Mouse (Mus musculus) granulocyte monocyte progenitor cell, adult 5-6 weeks (primary cell): ENCODE results near the gene Maml3. TPM values are rescaled to one million over a fixed set of nuclear protein-coding genes. Genes with fewer than 3 reads are reported as not detected.

Source experiments
- ATAC-seq: replicated peaks from 2 replicates; pipeline ENCODE4 v1.8.0; 2016; ENCODE audit warnings: mild to moderate bottlenecking, moderate TSS enrichment, inconsistent platforms; ENCODE audit not compliant: poor library complexity, severe bottlenecking
- total RNA-seq, 2 experiments: library from RNA; stranded (forward) in 1 of 2; stranded (reverse) in 1 of 2; fragments of 200-712, 200-1000 nt in 1 of 2; fragments of >200 nt in 1 of 2; fragmentation: Nextera tagmentation in 1 of 2; gene quantifications; 2 replicates each; pipeline ENCODE4 v1.2.3; 2014 to 2017

The Maml3 gene
- total RNA-seq, 2 experiments from 2014 or later, result 4.9 to 12.3 TPM

- ATAC-seq, result peak; percentile 65
These were observed 452.2 kb downstream of the Maml3 start for GRCm38 (mm10) chr3:51652701-51653100.

- ATAC-seq, result peak; percentile 26; the same call in 1 of the 2 replicates
These were observed 452.6 kb downstream of the Maml3 start for GRCm38 (mm10) chr3:51652292-51652691.

GRCm38 (mm10) chr3:51651149-51651548 is 453.7 kb downstream of the Maml3 start:
- no peak for ATAC-seq

GRCm38 (mm10) chr3:51649986-51650385 is 454.9 kb downstream of the Maml3 start:
- no peak for ATAC-seq

- no peak for ATAC-seq
These were observed 455.4 kb downstream of the Maml3 start for GRCm38 (mm10) chr3:51649426-51649825.

GRCm38 (mm10) chr3:51648037-51648664 is 456.7 kb downstream of the Maml3 start:
- peak; percentile 73 for ATAC-seq

- no peak for ATAC-seq
These were observed 457.5 kb downstream of the Maml3 start for GRCm38 (mm10) chr3:51647356-51647755.

- ATAC-seq, result no peak
These were observed 458.6 kb downstream of the Maml3 start for GRCm38 (mm10) chr3:51646301-51646700.

DNA sequence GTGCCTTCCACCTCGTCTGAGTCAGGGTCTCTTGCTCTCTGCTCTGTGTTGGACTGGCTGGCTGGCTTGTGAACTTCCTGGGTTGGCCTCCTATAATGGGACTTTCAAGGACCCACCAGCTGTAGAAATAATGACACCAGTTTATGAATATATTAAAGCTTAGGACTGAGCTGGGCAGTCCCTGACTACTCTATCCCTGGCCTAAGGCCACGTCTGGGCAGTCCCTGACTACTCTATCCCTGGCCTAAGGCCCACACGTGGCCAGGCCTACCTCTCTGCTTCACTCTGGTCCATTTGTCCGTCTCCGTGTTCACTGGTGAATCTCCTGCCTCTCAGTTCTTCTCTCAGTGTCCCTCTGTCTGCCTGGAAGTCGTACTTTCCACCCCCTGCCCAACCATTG is 459.4 kb downstream of the Maml3 start:
- no peak for ATAC-seq

- no peak for ATAC-seq
These were observed 466.6 kb downstream of the Maml3 start for GRCm38 (mm10) chr3:51638260-51638659.

DNA sequence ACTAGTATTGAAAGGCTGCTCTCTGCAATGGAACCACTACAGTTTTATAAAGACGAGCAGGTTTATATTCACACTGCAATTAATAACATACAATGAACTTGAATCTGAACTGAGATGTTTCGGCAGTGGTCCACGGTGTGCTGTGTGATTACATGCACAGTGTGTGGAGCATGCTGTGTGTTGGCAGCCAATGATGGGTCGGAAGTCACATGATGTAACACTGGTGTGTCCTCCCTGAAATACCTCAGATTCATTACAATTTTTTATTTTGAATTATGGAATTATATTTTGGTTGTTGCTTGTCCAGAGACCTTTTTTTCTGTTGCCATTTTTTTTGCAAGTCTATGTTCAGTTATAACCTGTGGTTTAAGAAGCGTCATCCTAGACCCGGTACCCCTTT is 467.6 kb downstream of the Maml3 start:
- ATAC-seq, result no peak

DNA sequence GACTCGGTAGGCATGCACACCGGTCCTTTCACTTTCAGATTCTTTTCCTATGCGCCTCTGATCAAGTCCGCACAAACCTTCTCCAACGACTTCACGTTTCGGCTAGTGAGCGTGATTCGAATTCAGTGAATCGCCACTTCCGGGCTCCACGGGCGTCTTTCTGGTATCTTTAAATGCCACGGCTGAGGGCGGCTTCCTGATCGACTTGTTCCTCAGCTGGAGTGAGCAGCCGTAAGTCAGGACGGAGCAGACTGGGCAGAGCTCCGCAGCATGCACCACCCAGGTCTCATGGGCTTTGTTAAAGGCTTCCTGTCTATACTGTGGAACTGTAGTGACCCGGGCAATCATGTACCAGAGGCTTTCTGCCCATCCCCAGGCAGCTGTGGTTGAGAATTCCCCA is 468.2 kb downstream of the Maml3 start:
- ATAC-seq, result peak; percentile 73

DNA sequence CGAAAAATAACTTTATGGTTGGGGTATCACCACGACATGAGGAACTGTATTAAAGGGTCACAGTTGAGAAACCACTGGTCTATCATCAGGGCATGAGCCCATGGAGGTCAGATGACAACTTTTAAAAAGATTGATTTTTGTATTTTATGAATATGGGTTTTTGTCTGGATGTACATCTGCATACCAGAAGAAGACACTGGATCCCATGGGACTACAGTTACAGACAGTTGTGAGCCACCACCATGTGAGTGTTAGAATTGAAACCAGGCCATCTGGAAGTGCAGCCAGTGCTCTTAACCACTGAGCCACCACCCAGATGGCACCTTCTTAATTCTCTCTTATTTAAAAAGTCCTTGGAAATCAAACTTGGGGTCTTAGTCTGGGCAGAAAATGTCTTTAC is 468.9 kb downstream of the Maml3 start:
- no peak for ATAC-seq

Other genes with a start within 250 kb of the Maml3 start
- 1.8 and 2.6 TPM in 2 replicates for gene Foxo1, start 163.3 kb upstream of the Maml3 start, total RNA-seq (2014; fragmentation: Nextera tagmentation)
- gene Foxo1, start 163.3 kb upstream of the Maml3 start, total RNA-seq (2017), result 0.39 and 0.46 TPM in 2 replicates